ENCODE assay signal across 18 mouse cellular contexts in genomic region chr12:113002667-113003066, GRCm38 (mm10). TPM values are rescaled to one million over a fixed set of nuclear protein-coding genes. Genes with fewer than 3 reads are reported as not detected.
A peak's percentile ranks its signal among the peaks of the same experiment; 100 is the strongest.
DNase-seq lines count a peak whose midpoint lies in the region; ATAC-seq and TF ChIP-seq lines count a peak whose summit lies in the region.
"Had no signal": no experiment of that assay in that cellular context is flagged by ENCODE, and none has a peak within 500 bp of the region (broad histone marks: within the 10 kb centered on the region; RNA-seq: fewer than 3 reads in every experiment).

No protein-coding gene starts in this region.

- H3K9me3 ChIP-seq in intestine, postnatal 0 days (ENCODE audit: control insufficient read depth) = no peaks in the 10 kb centered on the region
- H3K9me3 ChIP-seq in intestine, embryonic 16.5 days (ENCODE audit: control insufficient read depth, low read length) = no peaks in the 10 kb centered on the region
- H3K9me3 ChIP-seq in midbrain, postnatal 0 days (ENCODE audit: low read length) = no peaks in the 10 kb centered on the region
- H3K9me3 ChIP-seq in midbrain, embryonic 16.5 days (replicated peaks; ENCODE audit: control insufficient read depth, low read length, poor library complexity, severe bottlenecking) = no peaks in the 10 kb centered on the region
- H3K9me3 ChIP-seq: embryonic facial prominence, embryonic 15.5 days; G1E; heart, embryonic 10.5 days; intestine, embryonic 15.5 days; midbrain, embryonic 12.5 days had no signal

- H3K9ac ChIP-seq in intestine, postnatal 0 days (ENCODE audit: low read depth, low read length) = no peak overlapping the region
- H3K9ac ChIP-seq in intestine, embryonic 16.5 days (ENCODE audit: low read depth, low read length) = no peak overlapping the region
- H3K9ac ChIP-seq in midbrain, postnatal 0 days (replicated peaks; ENCODE audit: low read length, poor library complexity, severe bottlenecking) = no peak overlapping the region
- no peak overlapping the region for H3K9ac ChIP-seq in midbrain, embryonic 16.5 days (ENCODE audit: low read depth, low read length)
- H3K9ac ChIP-seq: embryonic facial prominence, embryonic 15.5 days; intestine, embryonic 15.5 days; midbrain, embryonic 12.5 days had no signal

- H3K4me3 ChIP-seq in intestine, postnatal 0 days (ENCODE audit: low read depth, low read length) = no peak overlapping the region
- no peak overlapping the region for H3K4me3 ChIP-seq in intestine, embryonic 16.5 days (ENCODE audit: low read length)
- H3K4me3 ChIP-seq in midbrain, postnatal 0 days (ENCODE audit: low read depth, low read length) = no peak overlapping the region
- no peak overlapping the region for H3K4me3 ChIP-seq in midbrain, embryonic 16.5 days (ENCODE audit: low read depth, low read length)
- H3K4me3 ChIP-seq: embryonic facial prominence, embryonic 15.5 days; heart, embryonic 10.5 days; intestine, embryonic 15.5 days; midbrain, embryonic 12.5 days had no signal

- no peak for DNase-seq in midbrain, postnatal 0 days (ENCODE audit: low spot score)
- peak; percentile 32 for DNase-seq in R1 (ENCODE audit: low read depth, low spot score)
- DNase-seq in thymus, postnatal 25 days = peak; percentile 42
- no peak for DNase-seq in cerebellum, adult 11 months
- no peak for DNase-seq in left cerebral cortex, adult 9 months (ENCODE audit: low spot score in 2 of 2)
- DNase-seq: cerebellum, adult 18-20 months; heart, postnatal 4 days; layer of hippocampus, postnatal 36 days; spleen, adult 18-20 months had no signal

- H3K27me3 ChIP-seq in intestine, postnatal 0 days (replicated peaks; ENCODE audit: control insufficient read depth, insufficient read depth, low read length) = no peaks in the 10 kb centered on the region
- H3K27me3 ChIP-seq in intestine, embryonic 16.5 days (replicated peaks; ENCODE audit: control insufficient read depth, insufficient read depth, low read length) = no peaks in the 10 kb centered on the region
- H3K27me3 ChIP-seq in midbrain, postnatal 0 days (ENCODE audit: insufficient read depth, low read length) = no peaks in the 10 kb centered on the region; the same call in 1 of the 2 replicates
- H3K27me3 ChIP-seq in midbrain, embryonic 16.5 days (ENCODE audit: control insufficient read depth, insufficient read depth, low read depth, low read length) = no peaks in the 10 kb centered on the region
- H3K27me3 ChIP-seq: embryonic facial prominence, embryonic 15.5 days; intestine, embryonic 15.5 days; midbrain, embryonic 12.5 days had no signal

- no peak for ATAC-seq in intestine, postnatal 0 days
- ATAC-seq in intestine, embryonic 16.5 days = no peak
- ATAC-seq in midbrain, postnatal 0 days (ENCODE audit: low FRiP score) = no peak
- ATAC-seq in midbrain, embryonic 16.5 days = no peak
- ATAC-seq: forebrain, embryonic 14.5 days; intestine, embryonic 15.5 days had no signal

- WGBS in intestine, postnatal 0 days = 46% methylated on average over 2 of the region's 2 CpGs
- 34% methylated on average over 2 of the region's 2 CpGs for WGBS in intestine, embryonic 16.5 days
- 44% methylated on average over 2 of the region's 2 CpGs for WGBS in midbrain, postnatal 0 days
- WGBS in midbrain, embryonic 16.5 days = 32% methylated on average over 2 of the region's 2 CpGs

- TF ChIP-seq CTCF in intestine, postnatal 0 days (IDR thresholded peaks at IDR 0.05; ENCODE audit: low read depth) = peak; percentile 44
- peak; percentile 40 for TF ChIP-seq CTCF in midbrain, postnatal 0 days (IDR thresholded peaks at IDR 0.05)

- H3K4me1 ChIP-seq in intestine, postnatal 0 days (replicated peaks; ENCODE audit: control insufficient read depth, insufficient read depth, low read length) = 0 out of 2 replicates have a peak, but pooled peaks cover 6% of the 10 kb centered on the region
- peaks cover 15% of the 10 kb centered on the region for H3K4me1 ChIP-seq in intestine, embryonic 16.5 days (ENCODE audit: control insufficient read depth, insufficient read depth, low read length)
- 0 out of 2 replicates have a peak, but pooled peaks cover 9% of the 10 kb centered on the region for H3K4me1 ChIP-seq in midbrain, postnatal 0 days (ENCODE audit: insufficient read depth, low read length)
- peaks cover 19% of the 10 kb centered on the region for H3K4me1 ChIP-seq in midbrain, embryonic 16.5 days (ENCODE audit: control insufficient read depth, insufficient read depth, low read length)

- no peak overlapping the region for H3K27ac ChIP-seq in intestine, postnatal 0 days (ENCODE audit: low read depth, low read length)
- H3K27ac ChIP-seq in intestine, embryonic 16.5 days (ENCODE audit: low read length) = no peak overlapping the region
- no peak overlapping the region for H3K27ac ChIP-seq in midbrain, postnatal 0 days (ENCODE audit: low read depth, low read length)
- H3K27ac ChIP-seq in midbrain, embryonic 16.5 days (ENCODE audit: low read length) = no peak overlapping the region
- H3K27ac ChIP-seq: embryonic facial prominence, embryonic 15.5 days; heart, embryonic 10.5 days; intestine, embryonic 15.5 days; midbrain, embryonic 12.5 days had no signal

- no peaks in the 10 kb centered on the region for H3K36me3 ChIP-seq in intestine, postnatal 0 days (ENCODE audit: control insufficient read depth, insufficient read depth)
- H3K36me3 ChIP-seq in intestine, embryonic 16.5 days (ENCODE audit: control insufficient read depth, insufficient read depth, low read length) = no peaks in the 10 kb centered on the region
- H3K36me3 ChIP-seq in midbrain, postnatal 0 days (ENCODE audit: insufficient read depth, low read length) = no peaks in the 10 kb centered on the region
- no peaks in the 10 kb centered on the region for H3K36me3 ChIP-seq in midbrain, embryonic 16.5 days (ENCODE audit: control insufficient read depth, insufficient read depth, low read length)
- H3K36me3 ChIP-seq: embryonic facial prominence, embryonic 15.5 days; heart, embryonic 10.5 days; intestine, embryonic 15.5 days; midbrain, embryonic 12.5 days had no signal

- no peak overlapping the region for H3K4me2 ChIP-seq in intestine, postnatal 0 days (replicated peaks; ENCODE audit: low read depth)
- no peak overlapping the region for H3K4me2 ChIP-seq in intestine, embryonic 16.5 days (ENCODE audit: low read depth, low read length)
- no peak overlapping the region for H3K4me2 ChIP-seq in midbrain, postnatal 0 days (ENCODE audit: low read depth, low read length, poor library complexity, severe bottlenecking)
- no peak overlapping the region for H3K4me2 ChIP-seq in midbrain, embryonic 16.5 days (ENCODE audit: low read length)
- H3K4me2 ChIP-seq: embryonic facial prominence, embryonic 15.5 days; intestine, embryonic 15.5 days; midbrain, embryonic 12.5 days had no signal

RNA-seq across cellular contexts. Expression of gene Brf1, which starts 2.2 kb away (rescaled TPM):
- polyA plus RNA-seq in intestine, postnatal 0 days (2015; fragmentation: Nextera tagmentation; extraction: Ambion mirVana) = 17.9 and 21.3 TPM in 2 replicates
- 36.5 and 41.6 TPM in 2 replicates for polyA plus RNA-seq in intestine, embryonic 16.5 days (2015; fragmentation: Nextera tagmentation; extraction: Ambion mirVana)
- 42.1 and 51.3 TPM in 2 replicates for total RNA-seq in midbrain, postnatal 0 days (2014; rRNA removed)
- 34.9 and 39.0 TPM in 2 replicates for polyA plus RNA-seq in midbrain, postnatal 0 days (2015; fragmentation: Nextera tagmentation; extraction: Ambion mirVana)
- 44.2 and 46.5 TPM in 2 replicates for polyA plus RNA-seq in midbrain, embryonic 16.5 days (2015; fragmentation: Nextera tagmentation; extraction: Ambion mirVana)

RNA-seq across cellular contexts. Expression of gene Pacs2, which starts 11.6 kb away (rescaled TPM):
- 5.1 and 5.2 TPM in 2 replicates for polyA plus RNA-seq in intestine, postnatal 0 days (2015; fragmentation: Nextera tagmentation; extraction: Ambion mirVana)
- 7.3 and 9.8 TPM in 2 replicates for polyA plus RNA-seq in intestine, embryonic 16.5 days (2015; fragmentation: Nextera tagmentation; extraction: Ambion mirVana)
- 133 and 162 TPM in 2 replicates for total RNA-seq in midbrain, postnatal 0 days (2014; rRNA removed)
- polyA plus RNA-seq in midbrain, postnatal 0 days (2015; fragmentation: Nextera tagmentation; extraction: Ambion mirVana) = 22.4 and 25.8 TPM in 2 replicates
- 27.6 and 32.3 TPM in 2 replicates for polyA plus RNA-seq in midbrain, embryonic 16.5 days (2015; fragmentation: Nextera tagmentation; extraction: Ambion mirVana)

RNA-seq across cellular contexts. Expression of gene Btbd6, which starts 26.4 kb away (rescaled TPM):
- polyA plus RNA-seq in intestine, postnatal 0 days (2015; fragmentation: Nextera tagmentation; extraction: Ambion mirVana) = 13.1 and 13.3 TPM in 2 replicates
- 20.2 and 20.9 TPM in 2 replicates for polyA plus RNA-seq in intestine, embryonic 16.5 days (2015; fragmentation: Nextera tagmentation; extraction: Ambion mirVana)
- total RNA-seq in midbrain, postnatal 0 days (2014; rRNA removed) = 79.0 and 81.6 TPM in 2 replicates
- polyA plus RNA-seq in midbrain, postnatal 0 days (2015; fragmentation: Nextera tagmentation; extraction: Ambion mirVana) = 58.4 and 61.9 TPM in 2 replicates
- polyA plus RNA-seq in midbrain, embryonic 16.5 days (2015; fragmentation: Nextera tagmentation; extraction: Ambion mirVana) = 55.5 and 58.8 TPM in 2 replicates

Comparison
In these comparisons a context has a peak if more than half of its experiments do, and no peak if none do; other contexts are left out.
1. DNase-seq: peak in R1 (single experiment) and thymus, postnatal 25 days (single experiment); none in midbrain, postnatal 0 days (single experiment), cerebellum, adult 11 months (single experiment) and left cerebral cortex, adult 9 months (0 of 2).